Mouse (Mus musculus) lung, embryonic 15.5 days (tissue): ENCODE results near the gene Grik1. TPM values are rescaled to one million over a fixed set of nuclear protein-coding genes. Genes with fewer than 3 reads are reported as not detected.

Experiments used
- polyA plus RNA-seq: library from polyadenylated mRNA; unstranded; fragments of >200 nt; fragmentation: Nextera tagmentation; extraction: Ambion mirVana; gene quantifications from 2 replicates; pipeline ENCODE4 v1.2.1, GENCODE M21; 2015

Gene Grik1
- polyA plus RNA-seq, 1 experiment from 2014 or later: 0.46 TPM

Other genes starting within 250 kb of the Grik1 start
- not detected in 2 replicates for gene Cldn17, start 216.7 kb upstream of the Grik1 start, polyA plus RNA-seq